11 mouse cellular contexts compared by ENCODE assay signal in the genomic region with DNA sequence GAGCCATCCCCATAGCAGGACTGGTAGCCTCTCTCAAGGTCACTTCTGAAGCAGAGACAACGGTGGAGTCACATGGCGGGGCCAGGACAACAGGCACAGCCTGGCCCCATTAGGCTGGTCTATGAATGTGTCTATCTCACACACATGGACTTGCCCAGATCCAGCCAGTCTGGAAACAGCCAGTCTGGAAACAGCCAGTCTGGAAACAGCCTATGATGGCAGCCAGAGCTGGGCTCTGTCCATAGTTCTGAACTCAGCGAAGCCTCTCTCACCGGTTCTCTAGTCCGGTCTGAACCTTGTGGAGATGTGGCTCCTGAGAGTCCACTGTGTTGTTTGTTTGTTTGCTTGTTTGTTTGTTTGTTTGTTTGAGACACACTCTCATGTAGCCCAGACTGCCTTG. TPM values are rescaled to one million over a fixed set of nuclear protein-coding genes. Genes with fewer than 3 reads are reported as not detected.
DNase-seq lines count a peak whose midpoint lies in the region; ATAC-seq and TF ChIP-seq lines count a peak whose summit lies in the region.
"Had no signal": no experiment of that assay in that cellular context is flagged by ENCODE, and none has a peak within 500 bp of the region (broad histone marks: within the 10 kb centered on the region; RNA-seq: fewer than 3 reads in every experiment).

No protein-coding gene starts in this region.

- no peak for DNase-seq in hindbrain, embryonic 11.5 days (ENCODE audit: low spot score)
- no peak for DNase-seq in hindbrain, embryonic 10.5 days (ENCODE audit: low spot score)
- DNase-seq in R1 (ENCODE audit: low read depth, low spot score) (peak; percentile 79), liver (no peak)
- DNase-seq in forelimb bud, embryonic 11.5 days (ENCODE audit: low read depth, low spot score): peak; percentile 66
- peak; percentile 85 for DNase-seq in limb, embryonic 14.5 days (ENCODE audit: low spot score)
- DNase-seq in testis, postnatal 14 days (ENCODE audit: low spot score): no peak
- DNase-seq: lung, postnatal 14 days had no signal

- no peak overlapping the region for H3K4me2 ChIP-seq in hindbrain, embryonic 11.5 days (replicated peaks; ENCODE audit: low read depth, low read length)
- H3K4me2 ChIP-seq in limb, embryonic 14.5 days (replicated peaks; ENCODE audit: low read depth, low read length, severe bottlenecking): no peak overlapping the region
- H3K4me2 ChIP-seq: embryonic facial prominence, embryonic 13.5 days had no signal

- H3K4me3 ChIP-seq in hindbrain, embryonic 11.5 days (ENCODE audit: low read depth, low read length): no peak overlapping the region
- H3K4me3 ChIP-seq in hindbrain, embryonic 10.5 days: no peak overlapping the region
- no peak overlapping the region for H3K4me3 ChIP-seq in limb, embryonic 14.5 days (replicated peaks; ENCODE audit: low read length)
- H3K4me3 ChIP-seq: embryonic facial prominence, embryonic 13.5 days; left cerebral cortex, adult 2 months had no signal

- H3K4me1 ChIP-seq in hindbrain, embryonic 11.5 days (replicated peaks; ENCODE audit: control insufficient read depth, insufficient read depth, low read length): no peaks in the 10 kb centered on the region; the same call in 1 of the 2 replicates
- peaks cover 37% of the 10 kb centered on the region for H3K4me1 ChIP-seq in hindbrain, embryonic 10.5 days (replicated peaks)
- H3K4me1 ChIP-seq in limb, embryonic 14.5 days (ENCODE audit: control insufficient read depth, insufficient read depth, low read length): no peaks in the 10 kb centered on the region
- H3K4me1 ChIP-seq: embryonic facial prominence, embryonic 13.5 days had no signal

- ATAC-seq in hindbrain, embryonic 11.5 days (ENCODE audit: low FRiP score): 0 out of 2 replicates have a peak, but pooled peaks have one; percentile 17
- peak; percentile 53; the same call in 1 of the 2 replicates for ATAC-seq in limb, embryonic 14.5 days (ENCODE audit: low FRiP score, low read depth)
- ATAC-seq in inflammation-experienced regulatory T-cells, adult 6 months: no peak

- H3K9me3 ChIP-seq in hindbrain, embryonic 11.5 days (ENCODE audit: control insufficient read depth, low read length): no peaks in the 10 kb centered on the region
- H3K9me3 ChIP-seq in hindbrain, embryonic 10.5 days: no peaks in the 10 kb centered on the region
- no peaks in the 10 kb centered on the region for H3K9me3 ChIP-seq in limb, embryonic 14.5 days (ENCODE audit: control insufficient read depth, low read length)
- H3K9me3 ChIP-seq: embryonic facial prominence, embryonic 13.5 days had no signal

- no peak overlapping the region for H3K27ac ChIP-seq in hindbrain, embryonic 11.5 days (ENCODE audit: low read depth, low read length)
- no peak overlapping the region for H3K27ac ChIP-seq in hindbrain, embryonic 10.5 days
- no peak overlapping the region for H3K27ac ChIP-seq in limb, embryonic 14.5 days (replicated peaks; ENCODE audit: low read depth, low read length)
- H3K27ac ChIP-seq: embryonic facial prominence, embryonic 13.5 days; left cerebral cortex, adult 2 months had no signal

- TF ChIP-seq POLR2A in limb, embryonic 14.5 days (IDR thresholded peaks at IDR 0.05; ENCODE audit: borderline replicate concordance, extremely low read depth, insufficient read depth, insufficient read length): no peak

- H3K9ac ChIP-seq in hindbrain, embryonic 11.5 days (ENCODE audit: low read depth, low read length): no peak overlapping the region
- H3K9ac ChIP-seq in limb, embryonic 14.5 days (ENCODE audit: low read depth, low read length, severe bottlenecking): no peak overlapping the region
- H3K9ac ChIP-seq: embryonic facial prominence, embryonic 13.5 days had no signal

- H3K27me3 ChIP-seq in hindbrain, embryonic 11.5 days (ENCODE audit: control insufficient read depth, insufficient read depth, low read length): no peaks in the 10 kb centered on the region
- no peaks in the 10 kb centered on the region for H3K27me3 ChIP-seq in hindbrain, embryonic 10.5 days (ENCODE audit: insufficient read depth, poor library complexity, severe bottlenecking)
- no peaks in the 10 kb centered on the region for H3K27me3 ChIP-seq in limb, embryonic 14.5 days (ENCODE audit: control insufficient read depth, insufficient read depth, low read length)
- H3K27me3 ChIP-seq: embryonic facial prominence, embryonic 13.5 days had no signal

- H3K36me3 ChIP-seq in hindbrain, embryonic 11.5 days (ENCODE audit: control insufficient read depth, insufficient read depth, low read length): no peaks in the 10 kb centered on the region
- peaks cover 6% of the 10 kb centered on the region for H3K36me3 ChIP-seq in hindbrain, embryonic 10.5 days
- H3K36me3 ChIP-seq in limb, embryonic 14.5 days (ENCODE audit: control insufficient read depth, insufficient read depth, low read length): no peaks in the 10 kb centered on the region
- H3K36me3 ChIP-seq: embryonic facial prominence, embryonic 13.5 days had no signal

- 54% methylated on average over 5 of the region's 5 CpGs for WGBS in hindbrain, embryonic 11.5 days
- WGBS in hindbrain, embryonic 10.5 days: 55% methylated on average over 5 of the region's 5 CpGs
- 50% methylated on average over 5 of the region's 5 CpGs for WGBS in limb, embryonic 14.5 days

RNA-seq across cellular contexts. Expression of gene Mfng, which starts 23.4 kb away (rescaled TPM):
- 34.6 and 34.7 TPM in 2 replicates for polyA plus RNA-seq in hindbrain, embryonic 11.5 days (2014; fragmentation: Nextera tagmentation; extraction: Ambion mirVana)
- polyA plus RNA-seq in hindbrain, embryonic 10.5 days (2016; fragmentation: Nextera tagmentation; extraction: Ambion mirVana): 71.6 and 79.0 TPM in 2 replicates
- polyA plus RNA-seq in limb, embryonic 14.5 days (2012; rRNA removed): 13.9 and 17.3 TPM in 2 replicates
- 10.1 and 11.7 TPM in 2 replicates for polyA plus RNA-seq in limb, embryonic 14.5 days (2014; fragmentation: Nextera tagmentation; extraction: Ambion mirVana)
- polyA plus RNA-seq in inflammation-experienced regulatory T-cells, adult 6 months (2017; shearing (Covaris generic)): 10 to 100 TPM; 45.8 to 70.7 (median 62.8) TPM

RNA-seq across cellular contexts. Expression of gene Elfn2, which starts 31.3 kb away (rescaled TPM):
- polyA plus RNA-seq in hindbrain, embryonic 11.5 days (2014; fragmentation: Nextera tagmentation; extraction: Ambion mirVana): 0.60 and 0.85 TPM in 2 replicates
- 0.24 and 0.39 TPM in 2 replicates for polyA plus RNA-seq in hindbrain, embryonic 10.5 days (2016; fragmentation: Nextera tagmentation; extraction: Ambion mirVana)
- polyA plus RNA-seq in limb, embryonic 14.5 days (2012; rRNA removed): 0.19 and 0.24 TPM in 2 replicates
- polyA plus RNA-seq in limb, embryonic 14.5 days (2014; fragmentation: Nextera tagmentation; extraction: Ambion mirVana): 0.04 TPM in 1 of 2 replicates, not detected in the other
- under 1 TPM in 1 of 3 experiments, not detected in 2; 0.05 TPM for polyA plus RNA-seq in inflammation-experienced regulatory T-cells, adult 6 months (2017; shearing (Covaris generic))

RNA-seq across cellular contexts. Expression of gene Card10, which starts 53.0 kb away (rescaled TPM):
- 1.8 and 2.4 TPM in 2 replicates for polyA plus RNA-seq in hindbrain, embryonic 11.5 days (2014; fragmentation: Nextera tagmentation; extraction: Ambion mirVana)
- 4.3 and 4.5 TPM in 2 replicates for polyA plus RNA-seq in hindbrain, embryonic 10.5 days (2016; fragmentation: Nextera tagmentation; extraction: Ambion mirVana)
- 9.0 and 12.4 TPM in 2 replicates for polyA plus RNA-seq in limb, embryonic 14.5 days (2012; rRNA removed)
- 4.4 and 5.1 TPM in 2 replicates for polyA plus RNA-seq in limb, embryonic 14.5 days (2014; fragmentation: Nextera tagmentation; extraction: Ambion mirVana)
- polyA plus RNA-seq in inflammation-experienced regulatory T-cells, adult 6 months (2017; shearing (Covaris generic)): under 1 TPM; 0.15 to 0.26 (median 0.19) TPM

Comparison
In these comparisons a context has a peak if more than half of its experiments do, and no peak if none do; other contexts are left out.
1. DNase-seq: peak in R1 (single experiment), forelimb bud, embryonic 11.5 days (single experiment) and limb, embryonic 14.5 days (single experiment); none in hindbrain, embryonic 11.5 days (single experiment), hindbrain, embryonic 10.5 days (single experiment), testis, postnatal 14 days (single experiment) and liver (single experiment).